Mouse (Mus musculus) neural tube, embryonic 12.5 days (tissue): ENCODE results near the gene Prkrip1. TPM values are rescaled to one million over a fixed set of nuclear protein-coding genes. Genes with fewer than 3 reads are reported as not detected.

Experiments used
- ATAC-seq: fragments of 200-750 bp; cut with Nextera tagmentation; 2 replicates; pipeline ENCODE4 v1.8.0; 2017; ENCODE audit warnings: low read depth, mild to moderate bottlenecking, moderate TSS enrichment, moderate library complexity; ENCODE audit not compliant: low FRiP score
- H3K27ac ChIP-seq: fragments of 300-500 bp; sonication (generic); 2 replicates; pipeline ENCODE4 v1.5.1; 2016
- H3K27me3 ChIP-seq: fragments of 300-500 bp; sonication (generic); replicated peaks from 2 replicates; pipeline ENCODE4 v1.6.1; 2016; ENCODE audit warnings: mild to moderate bottlenecking
- H3K36me3 ChIP-seq: fragments of 300-500 bp; sonication (generic); 2 replicates; pipeline ENCODE4 v1.6.1; 2016; ENCODE audit warnings: mild to moderate bottlenecking
- H3K4me1 ChIP-seq: fragments of 300-500 bp; sonication (generic); 2 replicates; pipeline ENCODE4 v1.6.1; 2016
- H3K4me2 ChIP-seq: fragments of 300-500 bp; sonication (generic); replicated peaks from 2 replicates; pipeline ENCODE4 v1.6.1; 2016; ENCODE audit warnings: mild to moderate bottlenecking
- H3K4me3 ChIP-seq: fragments of 300-500 bp; sonication (generic); 2 replicates; pipeline ENCODE4 v1.5.1; 2016
- H3K9ac ChIP-seq: fragments of 300-500 bp; sonication (generic); 2 replicates; pipeline ENCODE4 v1.6.1; 2016; ENCODE audit warnings: mild to moderate bottlenecking
- H3K9me3 ChIP-seq: fragments of 300-500 bp; sonication (generic); 2 replicates; pipeline ENCODE4 v1.6.1; 2016; ENCODE audit warnings: mild to moderate bottlenecking
- WGBS: fragments of 180-500 bp; shearing (Covaris S2); methylation state at CpG from one replicate; pipeline ENCODE4 v1.1.7; 2016; 5-methylcytosine and 5-hydroxymethylcytosine counted together
- polyA plus RNA-seq: library from polyadenylated mRNA; unstranded; fragments of >200 nt; fragmentation: Nextera tagmentation; extraction: Ambion mirVana; gene quantifications from 2 replicates; pipeline ENCODE4 v1.2.1, GENCODE M21; 2016

Prkrip1 gene
- 65.1 and 78.9 TPM in 2 replicates for polyA plus RNA-seq

DNA sequence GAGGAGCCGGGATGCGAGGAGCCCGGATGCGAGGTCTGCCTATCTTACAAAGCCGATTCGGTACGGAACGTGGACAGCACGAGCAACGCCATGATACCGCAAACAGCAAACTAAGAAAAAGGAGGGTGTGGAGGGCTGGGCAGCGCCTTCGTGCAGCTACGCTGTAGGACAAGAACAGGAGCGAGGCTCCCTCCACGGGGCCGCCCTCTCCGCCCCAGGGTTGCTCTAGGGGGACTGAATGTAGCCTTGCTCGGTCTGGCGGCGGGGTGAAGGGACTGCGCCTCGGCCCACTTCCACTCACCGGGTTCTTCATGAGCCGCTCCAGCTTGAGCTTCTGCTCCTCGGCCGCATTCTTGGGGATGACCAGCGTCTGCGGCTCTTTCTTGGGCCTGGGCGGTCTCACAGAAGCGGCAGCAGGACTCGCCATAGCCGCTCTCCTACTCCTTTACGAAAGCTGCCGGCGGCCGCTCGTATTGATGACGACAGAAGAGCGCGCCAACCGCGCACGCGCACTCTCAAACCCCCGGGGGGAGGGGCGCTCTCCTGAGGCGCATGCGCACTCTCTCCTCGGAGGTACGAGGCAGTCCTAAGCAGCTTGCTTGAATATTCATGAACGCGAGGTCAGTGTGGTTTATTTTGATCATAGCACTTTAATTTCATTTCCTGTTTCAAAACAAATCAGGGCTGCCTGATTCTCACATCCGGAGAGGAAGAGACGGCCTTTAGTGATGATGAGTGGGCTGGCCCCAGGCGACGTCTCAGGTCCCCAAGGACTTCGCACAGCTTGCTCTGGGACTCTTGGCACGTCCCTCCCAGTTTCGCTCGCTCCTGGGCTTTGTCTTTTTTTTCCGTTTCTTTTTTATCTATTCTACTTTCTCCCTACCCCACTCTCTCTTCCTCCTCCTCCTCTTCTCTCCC lies at the start of gene Prkrip1:
TSS of gene Prkrip1 (minus strand) at position 490 of the 918 bp plus-strand sequence.
- Histone ChIP-seq H3K27ac (peak within 1 kb of the TSS; percentile 46), H3K4me1 (peaks cover 6% of the 10 kb centered on the region), H3K4me2 (peak within 1 kb of the TSS; percentile 90), H3K4me3 (peak within 1 kb of the TSS; percentile 73), H3K36me3 (peaks cover 35% of the 10 kb centered on the region), H3K9ac (peak within 1 kb of the TSS; percentile 75), H3K9me3 (peaks cover 4% of the 10 kb centered on the region; the same call in 1 of the 2 replicates), H3K27me3 (no peaks in the 10 kb centered on the region)
- ATAC-seq: peak; percentile 80
- WGBS: under 1% methylated on average over 62 of the region's 62 CpGs

GRCm38 (mm10) chr5:136248441-136248840 lies 49.7 kb upstream of the Prkrip1 start:
- WGBS: 58% methylated on average over 6 of the region's 6 CpGs
- Histone ChIP-seq H3K4me3 (no peak overlapping the region), H3K36me3 (0 out of 2 replicates have a peak, but pooled peaks cover 14% of the 10 kb centered on the region), H3K9me3 (no peaks in the 10 kb centered on the region), H3K4me1 (peaks cover 15% of the 10 kb centered on the region), H3K27ac (no peak overlapping the region), H3K4me2 (no peak overlapping the region), H3K27me3 (no peaks in the 10 kb centered on the region), H3K9ac (no peak overlapping the region)
- no peak for ATAC-seq

GRCm38 (mm10) chr5:136246452-136246838 lies 47.7 kb upstream of the Prkrip1 start, which contains the start of gene Sh2b2:
TSS of gene Sh2b2 (minus strand) at chr5:136246556.
- Histone ChIP-seq H3K27ac (no peak within 1 kb of the TSS), H3K4me2 (peak within 1 kb of the TSS; percentile 74), H3K27me3 (no peaks in the 10 kb centered on the region), H3K36me3 (0 out of 2 replicates have a peak, but pooled peaks cover 12% of the 10 kb centered on the region), H3K9ac (peak within 1 kb of the TSS; percentile 85; the same call in 1 of the 2 replicates), H3K9me3 (no peaks in the 10 kb centered on the region), H3K4me1 (peaks cover 32% of the 10 kb centered on the region), H3K4me3 (peak within 1 kb of the TSS; percentile 88)
- ATAC-seq: no peak
- 89% methylated on average over 2 of the region's 2 CpGs for WGBS

DNA sequence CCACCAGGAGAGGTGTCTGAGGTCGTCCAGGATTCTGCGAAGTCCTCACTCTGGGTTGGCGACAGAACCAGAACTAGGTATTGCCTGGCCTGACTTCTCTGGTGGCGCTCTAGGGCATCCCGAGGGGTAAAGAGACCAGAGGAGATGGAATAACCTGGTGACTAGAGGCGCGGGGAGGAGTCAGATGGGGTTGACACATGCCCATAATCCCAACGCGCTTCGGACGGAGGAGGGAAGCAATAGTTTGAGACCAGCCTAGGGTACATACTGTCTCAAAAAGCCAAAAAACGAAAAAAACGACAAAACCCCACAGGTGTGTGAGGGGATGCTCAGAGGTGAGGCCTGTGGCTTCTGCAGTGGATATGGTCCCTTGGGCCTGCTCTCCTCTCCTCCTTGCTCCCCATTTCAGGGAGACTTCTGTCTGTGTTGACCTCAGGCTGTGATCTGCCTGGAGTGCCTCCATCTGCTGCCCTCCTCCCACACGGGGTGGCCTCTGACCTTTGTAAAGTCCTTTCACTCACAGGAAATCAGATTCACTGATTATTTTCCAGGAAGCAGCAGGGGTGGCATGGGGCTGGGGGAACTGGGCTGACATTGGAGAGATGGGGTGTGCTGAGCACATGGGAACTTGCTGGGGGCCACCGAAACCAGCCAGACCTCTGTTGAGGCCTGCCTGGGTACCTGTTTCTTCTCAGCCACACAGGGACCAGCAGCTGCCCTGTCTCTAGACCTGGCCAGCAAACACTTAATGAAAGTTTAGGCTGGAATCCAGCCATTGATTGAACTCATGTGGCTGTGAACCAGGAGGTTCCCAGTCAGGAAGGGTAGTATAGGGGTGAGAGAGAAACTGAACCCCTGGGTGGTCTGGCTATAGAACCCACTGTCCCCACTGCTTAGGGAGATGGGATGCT lies 47.0 kb upstream of the Prkrip1 start:
- no peaks in the 10 kb centered on the region for H3K27me3 ChIP-seq
- peak; percentile 15 for ATAC-seq
- WGBS: 10% methylated on average over 15 of the region's 15 CpGs
- no peak overlapping the region for H3K27ac ChIP-seq
- H3K4me2 ChIP-seq: peak overlapping the region; percentile 74
- peaks cover 39% of the 10 kb centered on the region for H3K4me1 ChIP-seq
- H3K4me3 ChIP-seq: peak overlapping the region; percentile 88
- H3K9ac ChIP-seq: peak overlapping the region; percentile 85; the same call in 1 of the 2 replicates
- no peaks in the 10 kb centered on the region for H3K9me3 ChIP-seq
- 0 out of 2 replicates have a peak, but pooled peaks cover 6% of the 10 kb centered on the region for H3K36me3 ChIP-seq

DNA sequence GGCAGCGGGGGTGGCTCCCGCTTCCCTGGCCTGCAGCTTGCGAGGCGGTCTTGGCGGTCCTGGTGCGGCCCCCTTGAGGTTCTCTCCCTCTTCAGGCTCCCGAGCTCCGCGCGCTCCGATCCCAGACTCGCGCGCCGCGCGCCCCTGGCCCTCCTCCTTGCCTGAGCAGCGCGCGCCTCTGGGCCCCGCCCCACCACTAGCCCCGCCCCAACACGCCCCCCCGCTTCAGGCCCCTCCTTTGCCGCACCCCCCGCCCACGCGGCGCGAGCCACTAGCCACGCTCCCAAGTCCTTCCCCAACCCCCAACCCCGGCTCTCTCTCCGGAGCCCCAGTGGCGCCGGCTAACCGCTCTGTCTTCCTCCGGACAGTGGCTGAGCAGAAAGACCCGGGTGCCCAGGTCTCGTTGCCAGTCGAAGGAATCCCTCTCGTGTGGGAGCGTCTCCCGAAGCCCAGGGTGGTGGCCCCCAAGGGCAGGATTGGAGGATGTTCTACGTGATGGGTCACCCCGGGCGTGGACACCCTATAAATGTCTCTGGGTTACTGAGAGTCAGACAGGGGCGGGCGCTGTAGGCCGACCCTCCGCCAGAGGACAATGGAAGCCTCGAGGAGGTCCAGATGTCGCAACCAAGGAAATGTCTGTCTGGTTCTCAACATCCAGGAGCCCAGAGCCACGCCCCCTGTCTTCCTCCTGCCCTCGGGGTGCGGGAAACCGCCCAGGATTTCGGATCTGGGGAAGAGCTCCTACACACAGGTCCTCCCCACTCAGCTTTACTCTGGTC lies 46.2 kb upstream of the Prkrip1 start:
- ATAC-seq: peak; percentile 80

DNA sequence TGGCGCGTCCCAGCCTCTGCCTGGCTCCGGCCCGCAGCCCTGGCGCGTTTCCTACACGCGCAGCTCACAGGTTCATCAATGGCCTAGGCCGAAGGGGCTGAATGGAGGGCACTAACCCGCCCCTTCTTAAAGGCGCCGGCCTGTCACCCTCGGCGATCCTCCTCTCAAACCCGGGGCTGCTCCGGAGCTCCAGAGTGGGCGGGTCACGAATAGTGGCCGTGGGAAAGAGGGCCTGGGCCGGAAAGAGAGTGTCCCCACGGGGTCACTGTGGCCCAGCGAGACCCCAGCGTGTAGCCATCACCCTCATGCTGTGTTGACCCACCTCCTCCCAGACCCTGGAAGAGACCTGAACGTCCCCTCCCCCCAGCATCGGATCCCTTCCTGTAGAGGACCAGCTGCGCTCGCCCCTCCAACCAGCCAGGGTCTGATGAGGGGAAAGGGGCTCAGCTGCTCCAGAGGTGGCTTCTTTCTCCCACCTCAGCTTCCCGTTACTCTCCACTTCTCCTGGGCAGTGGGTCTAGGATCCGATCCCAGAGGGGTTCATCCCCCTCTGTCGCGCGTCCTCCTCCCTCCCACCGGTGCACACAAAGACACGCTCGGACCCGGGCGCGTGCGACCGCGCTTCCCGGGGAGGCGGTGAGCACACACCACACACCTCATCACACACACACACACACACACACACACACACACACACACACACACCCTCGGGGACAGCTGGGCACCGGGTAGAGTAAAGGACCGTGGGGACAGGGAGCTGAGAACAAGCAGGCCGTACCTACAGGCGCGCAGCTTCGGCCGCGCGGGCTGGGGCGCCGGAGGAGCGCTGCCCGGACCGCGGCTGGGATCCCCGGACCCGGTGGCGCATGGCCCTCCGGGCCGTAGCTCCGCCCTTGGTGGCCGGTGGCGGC lies 45.3 kb upstream of the Prkrip1 start:
- Histone ChIP-seq H3K27ac (peak overlapping the region; percentile 76; the same call in 1 of the 2 replicates), H3K9me3 (no peaks in the 10 kb centered on the region), H3K4me1 (peaks cover 47% of the 10 kb centered on the region), H3K4me2 (peak overlapping the region; percentile 74), H3K27me3 (no peaks in the 10 kb centered on the region), H3K9ac (peak overlapping the region; percentile 85), H3K4me3 (peak overlapping the region; percentile 88), H3K36me3 (no peaks in the 10 kb centered on the region)
- peak; percentile 54 for ATAC-seq
- under 1% methylated on average over 67 of the region's 67 CpGs for WGBS

More for the DNA sequence above, 46.2 kb upstream of the Prkrip1 start:
- Histone ChIP-seq H3K4me3 (peak overlapping the region; percentile 88), H3K36me3 (0 out of 2 replicates have a peak, but pooled peaks cover under 1% of the 10 kb centered on the region), H3K9ac (peak overlapping the region; percentile 85), H3K4me2 (peak overlapping the region; percentile 74), H3K27me3 (no peaks in the 10 kb centered on the region), H3K27ac (peak overlapping the region; percentile 76; the same call in 1 of the 2 replicates), H3K9me3 (no peaks in the 10 kb centered on the region), H3K4me1 (peaks cover 47% of the 10 kb centered on the region)
- WGBS: under 1% methylated on average over 54 of the region's 57 CpGs

DNA sequence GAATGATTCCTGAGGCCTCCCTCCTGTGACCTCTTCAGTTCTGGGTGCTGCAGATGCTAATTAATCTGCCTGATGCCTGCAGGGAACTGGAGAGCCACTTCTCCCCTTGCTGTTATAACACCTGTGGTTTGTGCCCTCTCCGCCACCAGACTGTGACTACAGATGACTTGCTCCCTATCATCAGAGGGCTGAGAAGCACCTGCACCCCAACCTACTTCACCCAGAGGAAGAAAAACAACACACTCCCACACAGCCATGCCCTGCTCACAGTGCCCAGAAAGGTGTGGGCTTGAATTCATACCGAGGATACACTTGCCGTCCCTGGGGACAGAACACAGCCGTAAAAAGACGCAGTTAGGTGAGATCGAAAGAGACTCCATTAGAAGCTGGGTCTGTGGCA lies 42.4 kb upstream of the Prkrip1 start:
- Histone ChIP-seq H3K4me2 (no peak overlapping the region), H3K27me3 (no peaks in the 10 kb centered on the region), H3K9me3 (no peaks in the 10 kb centered on the region), H3K4me1 (peaks cover 61% of the 10 kb centered on the region), H3K9ac (no peak overlapping the region), H3K27ac (no peak overlapping the region), H3K4me3 (no peak overlapping the region), H3K36me3 (no peaks in the 10 kb centered on the region)
- ATAC-seq: no peak
- WGBS: 80% methylated on average over 6 of the region's 6 CpGs

DNA sequence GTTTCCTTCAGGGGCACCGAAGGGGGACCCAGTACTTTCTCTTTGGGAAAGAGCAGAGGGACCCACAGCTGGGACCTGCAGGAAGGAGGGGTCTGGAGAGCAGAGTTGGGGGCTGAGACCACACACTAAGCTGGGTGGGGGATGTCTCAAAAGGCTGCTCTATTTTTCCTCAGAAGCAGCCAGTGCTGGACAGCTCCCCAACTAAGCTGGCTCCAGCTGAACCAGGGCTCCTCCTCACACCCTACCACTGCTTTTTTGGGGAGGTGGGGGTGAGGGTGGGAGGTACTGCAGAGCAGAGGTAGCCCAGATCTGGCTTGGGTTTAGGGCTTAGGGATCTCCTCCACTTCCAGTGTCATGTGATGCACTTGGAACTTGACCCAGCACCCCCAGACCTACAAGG lies 41.6 kb upstream of the Prkrip1 start:
- no peak for ATAC-seq
- H3K4me1 ChIP-seq: peaks cover 54% of the 10 kb centered on the region
- no peaks in the 10 kb centered on the region for H3K27me3 ChIP-seq
- no peaks in the 10 kb centered on the region for H3K36me3 ChIP-seq
- H3K27ac ChIP-seq: no peak overlapping the region
- H3K4me3 ChIP-seq: no peak overlapping the region
- H3K9me3 ChIP-seq: no peaks in the 10 kb centered on the region
- no peak overlapping the region for H3K4me2 ChIP-seq
- no peak overlapping the region for H3K9ac ChIP-seq
- 36% methylated on average over 1 of the region's 1 CpGs for WGBS

GRCm38 (mm10) chr5:136237607-136238006 lies 38.8 kb upstream of the Prkrip1 start:
- peaks cover 51% of the 10 kb centered on the region for H3K4me1 ChIP-seq
- WGBS: 1% methylated on average over 19 of the region's 19 CpGs
- ATAC-seq: no peak

GRCm38 (mm10) chr5:136236611-136237010 lies 37.8 kb upstream of the Prkrip1 start:
- H3K27me3 ChIP-seq: no peaks in the 10 kb centered on the region
- no peak overlapping the region for H3K9ac ChIP-seq
- no peak overlapping the region for H3K27ac ChIP-seq
- no peaks in the 10 kb centered on the region for H3K9me3 ChIP-seq
- no peak overlapping the region for H3K4me2 ChIP-seq
- ATAC-seq: no peak
- no peak overlapping the region for H3K4me3 ChIP-seq
- peaks cover 5% of the 10 kb centered on the region for H3K36me3 ChIP-seq
- WGBS: 83% methylated on average over 5 of the region's 5 CpGs
- peaks cover 46% of the 10 kb centered on the region for H3K4me1 ChIP-seq

More at GRCm38 (mm10) chr5:136237607-136238006, 38.8 kb upstream of the Prkrip1 start:
- no peaks in the 10 kb centered on the region for H3K9me3 ChIP-seq
- H3K4me3 ChIP-seq: 0 out of 2 replicates have a peak overlapping the region, but pooled peaks have one; percentile 19
- H3K4me2 ChIP-seq: peak overlapping the region; percentile 62
- no peaks in the 10 kb centered on the region for H3K27me3 ChIP-seq
- no peaks in the 10 kb centered on the region for H3K36me3 ChIP-seq
- H3K27ac ChIP-seq: no peak overlapping the region
- H3K9ac ChIP-seq: peak overlapping the region; percentile 34; the same call in 1 of the 2 replicates
